Mouse (Mus musculus): Measurements from ENCODE around the gene Nsmce3. TPM values are rescaled to one million over a fixed set of nuclear protein-coding genes. Genes with fewer than 3 reads are reported as not detected.

The Nsmce3 gene
- total and polyA plus RNA-seq, 3 experiments: 2.6 to 3.0 (median 2.9) TPM

GRCm38 (mm10) chr7:64821081-64821480, 51.7 kb downstream of the Nsmce3 start:
- WGBS: 79% methylated on average over 5 of the region's 5 CpGs
- H3K4me3 ChIP-seq: no peak overlapping the region
- H3K27me3 ChIP-seq (ENCODE audit: control insufficient read depth, insufficient read depth, low read length): no peaks in the 10 kb centered on the region
- no peaks in the 10 kb centered on the region for H3K4me1 ChIP-seq (ENCODE audit: control insufficient read depth, insufficient read depth, low read length)
- no peak for DNase-seq
- no peak overlapping the region for H3K9ac ChIP-seq (ENCODE audit: low read depth, low read length)
- TF ChIP-seq POLR2A (IDR thresholded peaks at IDR 0.05; ENCODE audit: insufficient read depth, low read depth, low read length) (no peak), EP300 (IDR thresholded peaks at IDR 0.05; ENCODE audit: insufficient read depth, low read depth, low read length) (no peak), CTCF (IDR thresholded peaks at IDR 0.05) (no peak)
- intact Hi-C loops (cut with DNase I): no loop called here
- no peaks in the 10 kb centered on the region for H3K36me3 ChIP-seq (ENCODE audit: control insufficient read depth, insufficient read depth, low read length)
- H3K79me2 ChIP-seq (replicated peaks; ENCODE audit: control insufficient read depth, insufficient read depth, low read length): no peaks in the 10 kb centered on the region
- no peak overlapping the region for H3K27ac ChIP-seq

- no peak overlapping the region for H3K4me3 ChIP-seq
- no peaks in the 10 kb centered on the region for H3K27me3 ChIP-seq (ENCODE audit: control insufficient read depth, insufficient read depth, low read length)
- no peaks in the 10 kb centered on the region for H3K36me3 ChIP-seq (ENCODE audit: control insufficient read depth, insufficient read depth, low read length)
- no peaks in the 10 kb centered on the region for H3K79me2 ChIP-seq (replicated peaks; ENCODE audit: control insufficient read depth, insufficient read depth, low read length)
- intact Hi-C loops (cut with DNase I): no loop called here
- no peaks in the 10 kb centered on the region for H3K4me1 ChIP-seq (ENCODE audit: control insufficient read depth, insufficient read depth, low read length)
- TF ChIP-seq POLR2A (IDR thresholded peaks at IDR 0.05; ENCODE audit: insufficient read depth, low read depth, low read length): no peak
- no peak for TF ChIP-seq CTCF (IDR thresholded peaks at IDR 0.05)
- TF ChIP-seq EP300 (IDR thresholded peaks at IDR 0.05; ENCODE audit: insufficient read depth, low read depth, low read length): no peak
- DNase-seq: no peak
- no peak overlapping the region for H3K9ac ChIP-seq (ENCODE audit: low read depth, low read length)
- 84% methylated on average over 9 of the region's 9 CpGs for WGBS
- no peak overlapping the region for H3K27ac ChIP-seq
Observed at GRCm38 (mm10) chr7:64819683-64820082, 53.1 kb downstream of the Nsmce3 start.

Measured in heart, adult 2 months (tissue).